Mouse (Mus musculus) bone marrow macrophage, adult 2 months (primary cell): ENCODE measurements around the gene Fam78a.

Experiments used
- CTCF ChIP-seq: IDR thresholded peaks from 2 replicates; pipeline ENCODE4 v1.5.1; 2012; ENCODE audit warnings: low read depth, mild to moderate bottlenecking, low read length, moderate library complexity
- POLR2A ChIP-seq: IDR thresholded peaks from 2 replicates; pipeline ENCODE4 v1.6.1; 2012; ENCODE audit warnings: mild to moderate bottlenecking, low read depth, low read length, borderline replicate concordance

- TF ChIP-seq POLR2A (no peak), CTCF (no peak)
These were observed 19.5 kb upstream of the Fam78a start for GRCm38 (mm10) chr2:32104122-32104521.
